Mouse (Mus musculus) G1E (cell line): ENCODE results near the gene Flrt2. TPM values are rescaled to one million over a fixed set of nuclear protein-coding genes. Genes with fewer than 3 reads are reported as not detected.

Experiments
- ATAC-seq: 2 replicates; pipeline ENCODE4 v1.8.0; 2016; ENCODE audit warnings: mild to moderate bottlenecking; ENCODE audit not compliant: insufficient number of reproducible peaks, poor library complexity, low FRiP score, severe bottlenecking; ENCODE audit errors: extremely low read depth
- DNase-seq: peaks from one replicate; pipeline ENCODE4 v3.0.0; 2012; ENCODE audit warnings: low spot score
- H3K27me3 ChIP-seq: 2 replicates; pipeline ENCODE4 v1.6.1; 2012; ENCODE audit warnings: mild to moderate bottlenecking, low read length, inconsistent platforms; ENCODE audit not compliant: insufficient read depth
- H3K36me3 ChIP-seq: replicated peaks from 2 replicates; pipeline ENCODE3; 2012; ENCODE audit warnings: mild to moderate bottlenecking, inconsistent platforms
- H3K4me1 ChIP-seq: 2 replicates; pipeline ENCODE4 v1.6.1; 2012; ENCODE audit warnings: low read depth, low read length, inconsistent platforms, mixed read lengths; ENCODE audit not compliant: insufficient read depth
- H3K4me3 ChIP-seq: 2 replicates; pipeline ENCODE4 v1.5.1; 2012; ENCODE audit warnings: low read depth, mild to moderate bottlenecking, inconsistent platforms, low read length, moderate library complexity, mixed read lengths
- H3K9me3 ChIP-seq: replicated peaks from 2 replicates; pipeline ENCODE4 v1.6.1; 2012; ENCODE audit warnings: inconsistent platforms
- CTCF ChIP-seq: IDR thresholded peaks from 2 replicates; pipeline ENCODE4 v1.5.1; 2012; ENCODE audit warnings: low read depth, low read length, inconsistent platforms, mixed read lengths
- GATA1 ChIP-seq: IDR thresholded peaks from 2 replicates; pipeline ENCODE4 v1.6.1; 2012; ENCODE audit warnings: borderline replicate concordance, low read length, inconsistent platforms, mixed read lengths
- GATA2 ChIP-seq: IDR thresholded peaks from 2 replicates; pipeline ENCODE4 v1.6.1; 2012; ENCODE audit warnings: low read depth, low read length, inconsistent platforms, borderline replicate concordance
- POLR2AphosphoS5 ChIP-seq: IDR thresholded peaks from 2 replicates; pipeline ENCODE4 v1.6.1; 2012; ENCODE audit warnings: low read depth, low read length, inconsistent platforms; ENCODE audit not compliant: insufficient replicate concordance
- TAL1 ChIP-seq: conservative IDR thresholded peaks from 2 replicates; pipeline ENCODE4 v1.6.1; 2012; ENCODE audit warnings: low read depth, low read length, inconsistent platforms, mixed read lengths
- polyA plus RNA-seq: library from polyadenylated mRNA; stranded (reverse); fragments of >175 nt; gene quantifications from 2 replicates; pipeline ENCODE4 v1.2.3, GENCODE M21; 2012
- total RNA-seq, 2 experiments: library from RNA; stranded (forward) in 1 of 2; stranded (reverse) in 1 of 2; fragments of 200-1000 nt in 1 of 2; fragments of >200 nt in 1 of 2; fragmentation: Nextera tagmentation in 1 of 2; gene quantifications; 2 replicates each; pipeline ENCODE4 v1.2.3; 2014 to 2017

Flrt2 gene
- total and polyA plus RNA-seq, 3 experiments, result 0.05 TPM; not detected in 2

DNA sequence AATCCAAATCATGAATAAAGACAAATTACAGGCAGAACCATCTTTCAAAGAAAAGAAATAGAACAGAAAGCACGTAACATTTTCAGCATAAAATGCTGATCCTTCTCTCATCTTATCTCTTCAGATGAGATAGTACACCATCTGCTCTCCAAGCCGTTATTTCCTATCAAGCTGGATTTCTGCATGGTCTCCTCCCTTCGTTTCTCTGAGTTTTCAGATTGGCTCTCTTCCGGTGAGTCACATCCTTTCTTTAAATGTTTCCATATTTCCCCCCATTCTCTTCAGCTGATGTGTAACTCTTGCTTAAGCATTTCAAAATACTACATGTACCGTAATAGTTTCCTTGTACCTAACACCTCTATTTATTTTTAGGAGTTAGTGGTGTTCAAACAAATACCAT is 16.3 kb upstream of the Flrt2 start:
- H3K4me3 ChIP-seq, result no peak overlapping the region
- no peak for TF ChIP-seq GATA2
- TF ChIP-seq CTCF, result no peak
- TF ChIP-seq TAL1, result no peak
- TF ChIP-seq GATA1, result no peak
- no peak for TF ChIP-seq POLR2AphosphoS5
- H3K27me3 ChIP-seq, result no peaks in the 10 kb centered on the region
- DNase-seq (no peak), ATAC-seq (no peak)
- H3K36me3 ChIP-seq, result no peaks in the 10 kb centered on the region
- peaks cover 5% of the 10 kb centered on the region; the same call in 1 of the 2 replicates for H3K9me3 ChIP-seq
- no peaks in the 10 kb centered on the region for H3K4me1 ChIP-seq

DNA sequence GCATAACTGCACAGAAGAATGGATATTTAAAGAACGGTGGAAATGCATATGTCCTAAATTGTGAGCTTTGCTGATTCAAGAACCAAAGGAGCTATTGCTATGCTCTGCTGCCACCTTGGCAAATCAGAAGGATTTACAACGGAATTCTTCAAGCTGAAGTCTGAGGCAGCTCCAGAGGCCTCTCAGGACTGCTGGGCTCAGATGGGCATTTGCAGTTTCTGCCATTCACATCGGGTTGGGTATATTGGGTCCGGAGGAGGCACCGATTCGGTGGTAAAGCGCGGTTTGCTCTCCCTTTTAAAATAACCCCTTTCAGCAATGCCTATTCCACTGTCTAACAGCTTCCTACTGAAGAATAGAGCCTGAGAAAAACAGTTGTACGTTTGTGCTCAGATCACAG is 1.2 kb upstream of the Flrt2 start:
- Histone ChIP-seq H3K27me3 (no peaks in the 10 kb centered on the region), H3K9me3 (peaks cover 43% of the 10 kb centered on the region), H3K4me3 (no peak overlapping the region), H3K36me3 (no peaks in the 10 kb centered on the region), H3K4me1 (no peaks in the 10 kb centered on the region)
- no peak for TF ChIP-seq CTCF
- no peak for TF ChIP-seq TAL1
- no peak for TF ChIP-seq GATA2
- no peak for TF ChIP-seq POLR2AphosphoS5
- no peak for TF ChIP-seq GATA1
- DNase-seq, result no peak
- ATAC-seq, result no peak

DNA sequence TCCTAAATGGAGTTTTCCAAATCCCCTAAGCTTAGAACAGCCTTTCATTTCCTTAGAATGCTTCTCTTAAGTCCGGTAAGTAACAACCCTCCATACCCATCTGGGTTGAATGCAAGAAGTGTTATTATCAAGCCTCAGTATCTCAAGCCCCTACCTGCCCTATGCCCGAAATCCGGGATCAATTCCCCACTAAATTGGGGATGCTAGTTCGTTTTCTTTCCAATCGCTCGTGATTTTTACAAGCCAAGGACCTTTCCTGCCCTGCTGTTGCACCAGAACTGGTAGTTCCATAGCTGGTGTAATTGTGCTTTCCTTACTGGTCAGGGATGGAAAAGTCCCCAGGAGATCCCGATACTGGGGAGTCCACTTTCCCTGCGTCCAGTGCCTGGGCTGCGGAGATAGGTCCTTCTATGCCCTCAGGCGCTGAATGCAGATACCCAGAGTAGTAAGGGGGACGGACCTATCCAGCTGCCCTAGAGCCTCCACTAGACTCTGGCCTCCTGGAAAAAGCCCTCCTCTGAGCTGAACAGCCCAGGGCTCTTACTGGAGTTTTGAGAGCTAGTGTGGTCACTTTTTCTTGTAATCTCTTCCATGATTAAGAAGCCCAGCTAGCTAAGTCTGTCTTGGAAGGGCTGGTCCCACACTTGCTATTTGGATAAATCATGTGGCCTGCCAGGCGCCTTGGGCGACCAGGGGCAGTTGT is 1.1 kb downstream of the Flrt2 start:
- no peak overlapping the region for H3K4me3 ChIP-seq
- peaks cover 51% of the 10 kb centered on the region for H3K9me3 ChIP-seq
- no peak for TF ChIP-seq GATA2
- TF ChIP-seq POLR2AphosphoS5, result no peak
- TF ChIP-seq CTCF, result no peak
- TF ChIP-seq GATA1, result no peak
- no peak for TF ChIP-seq TAL1
- H3K27me3 ChIP-seq, result no peaks in the 10 kb centered on the region
- no peaks in the 10 kb centered on the region for H3K4me1 ChIP-seq
- ATAC-seq, result no peak
- no peak for DNase-seq
- no peaks in the 10 kb centered on the region for H3K36me3 ChIP-seq

DNA sequence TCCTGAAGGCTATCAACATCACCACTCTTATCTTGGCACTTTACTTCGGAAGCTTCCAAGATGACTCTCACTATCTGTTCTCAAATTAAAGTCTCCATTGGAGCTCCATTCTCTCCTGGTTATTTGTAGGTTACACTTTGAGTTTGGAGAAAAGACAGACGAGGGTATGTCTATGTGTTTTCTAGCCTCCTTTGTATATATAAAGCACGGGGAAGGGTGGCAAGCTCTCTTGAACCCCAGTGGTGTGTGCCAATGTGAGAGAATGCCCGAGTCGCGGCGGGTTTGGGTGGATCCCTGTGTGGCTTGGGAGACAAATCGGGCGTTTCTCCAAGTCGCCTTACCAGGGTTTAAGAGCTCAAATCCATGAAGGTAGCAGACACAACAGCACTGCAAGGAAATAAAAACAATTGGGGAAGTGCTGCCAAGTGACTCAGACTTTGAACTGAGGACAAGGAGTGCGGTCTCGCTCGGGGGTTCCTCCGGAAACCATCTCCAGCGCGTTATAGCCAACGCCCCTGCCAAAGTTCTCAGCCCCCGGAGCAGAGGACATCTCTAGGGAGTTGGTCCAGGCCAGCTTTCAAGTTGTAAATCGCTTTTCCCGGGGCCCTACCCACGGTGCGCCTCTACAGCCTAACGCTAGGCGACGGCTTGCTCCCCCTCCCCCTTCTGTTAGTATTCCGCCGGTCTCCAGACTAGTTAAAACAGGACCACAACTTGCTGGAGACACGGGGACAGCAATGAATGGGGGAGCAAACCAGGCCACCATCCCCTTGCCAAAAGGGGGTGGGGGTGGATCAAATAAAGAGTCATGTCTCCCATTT is 1.8 kb downstream of the Flrt2 start:
- ATAC-seq, result no peak
- H3K4me3 ChIP-seq, result no peak overlapping the region

DNA sequence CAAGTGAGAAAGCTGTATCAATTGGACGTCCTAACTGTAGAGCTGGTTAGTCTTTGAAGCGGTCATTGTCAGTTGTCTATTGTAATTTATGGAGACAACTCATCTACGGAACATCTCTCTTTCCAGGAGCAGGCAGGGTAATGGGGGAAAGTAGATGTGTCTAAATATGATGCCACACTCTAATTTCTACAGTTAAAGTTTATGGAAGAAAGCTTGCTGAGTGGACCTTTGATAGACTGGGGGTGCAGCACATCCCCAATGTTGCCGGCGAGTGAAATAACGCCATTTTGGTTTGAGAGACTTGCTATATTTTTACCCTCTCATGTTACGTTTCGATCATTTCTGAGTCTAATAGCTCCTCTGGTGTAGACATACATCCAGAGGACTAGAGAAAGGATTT is 2.5 kb downstream of the Flrt2 start:
- ATAC-seq (no peak), DNase-seq (no peak)
- Histone ChIP-seq H3K4me3 (no peak overlapping the region), H3K27me3 (no peaks in the 10 kb centered on the region), H3K4me1 (no peaks in the 10 kb centered on the region), H3K9me3 (peaks cover 51% of the 10 kb centered on the region), H3K36me3 (no peaks in the 10 kb centered on the region)
- no peak for TF ChIP-seq POLR2AphosphoS5
- no peak for TF ChIP-seq CTCF
- TF ChIP-seq GATA1, result no peak
- TF ChIP-seq GATA2, result no peak
- TF ChIP-seq TAL1, result no peak

More for the DNA sequence above, 1.8 kb downstream of the Flrt2 start:
- no peak for TF ChIP-seq GATA1
- TF ChIP-seq GATA2, result no peak
- Histone ChIP-seq H3K27me3 (no peaks in the 10 kb centered on the region), H3K9me3 (peaks cover 51% of the 10 kb centered on the region), H3K4me1 (no peaks in the 10 kb centered on the region), H3K36me3 (no peaks in the 10 kb centered on the region)
- no peak for DNase-seq

DNA sequence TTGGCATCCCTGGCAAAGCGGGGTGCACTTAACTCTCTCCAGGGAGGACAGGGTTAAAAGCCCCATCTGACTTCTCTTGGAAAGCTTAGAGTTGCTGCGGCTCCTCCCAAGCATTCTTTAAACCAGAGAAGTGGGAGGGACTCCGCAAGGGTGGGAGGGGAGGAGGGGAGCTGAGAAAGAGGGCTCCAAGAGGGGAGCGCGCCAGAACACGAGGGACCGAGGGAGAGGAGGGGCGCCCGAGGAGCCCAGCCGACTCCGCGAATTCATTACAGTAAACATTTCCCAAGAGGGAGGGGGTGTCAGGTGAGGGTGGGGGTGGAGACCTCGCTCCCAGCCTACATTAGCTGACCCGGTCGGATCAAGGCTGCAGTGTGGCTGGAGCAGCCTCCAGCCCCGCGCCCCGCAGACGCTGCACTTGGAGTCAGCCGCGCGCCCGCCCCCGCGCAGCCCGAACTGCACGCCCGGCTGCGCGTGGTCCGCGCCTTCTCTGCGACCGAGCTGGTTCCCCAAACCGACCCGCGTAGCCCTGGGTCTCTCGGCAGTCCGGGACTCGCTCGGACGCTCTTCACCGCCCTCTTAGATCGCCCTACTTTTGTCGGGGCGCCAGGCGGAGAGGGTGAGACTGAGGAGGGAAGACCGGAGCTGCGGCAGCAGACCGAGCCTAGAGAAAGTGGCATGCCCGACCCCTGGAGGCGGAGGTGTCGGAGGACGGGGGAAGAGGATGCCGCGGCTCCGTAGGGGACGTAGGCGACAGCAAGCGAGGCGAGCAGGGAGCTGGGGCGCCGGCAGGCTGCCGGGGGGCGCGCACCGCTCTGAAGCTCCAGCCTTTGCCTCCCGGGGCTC is 3.2 kb downstream of the Flrt2 start:
- Histone ChIP-seq H3K36me3 (no peaks in the 10 kb centered on the region), H3K9me3 (peaks cover 51% of the 10 kb centered on the region), H3K4me1 (no peaks in the 10 kb centered on the region), H3K4me3 (peak overlapping the region; percentile 13; the same call in 1 of the 2 replicates), H3K27me3 (no peaks in the 10 kb centered on the region)
- no peak for ATAC-seq
- DNase-seq, result no peak
- TF ChIP-seq TAL1 (no peak), GATA1 (no peak), GATA2 (no peak), CTCF (no peak), POLR2AphosphoS5 (no peak)
